Mouse (Mus musculus) small intestine, adult 2 months (tissue): ENCODE data around the gene Rtl3.

Experiments used
- CTCF ChIP-seq: fragments of 200-500 bp; IDR thresholded peaks from 2 replicates; pipeline ENCODE4 v1.5.1; 2012; ENCODE audit warnings: low read depth, mild to moderate bottlenecking, control low read depth, inconsistent platforms, low read length, moderate library complexity, mixed read lengths; ENCODE audit not compliant: insufficient replicate concordance, insufficient read length; ENCODE audit errors: extremely low read depth
- POLR2A ChIP-seq: fragments of 200-500 bp; IDR thresholded peaks from 2 replicates; pipeline ENCODE4 v1.6.1; 2012; ENCODE audit warnings: low read depth, mild to moderate bottlenecking, control low read depth, inconsistent platforms, low read length, moderate library complexity

DNA sequence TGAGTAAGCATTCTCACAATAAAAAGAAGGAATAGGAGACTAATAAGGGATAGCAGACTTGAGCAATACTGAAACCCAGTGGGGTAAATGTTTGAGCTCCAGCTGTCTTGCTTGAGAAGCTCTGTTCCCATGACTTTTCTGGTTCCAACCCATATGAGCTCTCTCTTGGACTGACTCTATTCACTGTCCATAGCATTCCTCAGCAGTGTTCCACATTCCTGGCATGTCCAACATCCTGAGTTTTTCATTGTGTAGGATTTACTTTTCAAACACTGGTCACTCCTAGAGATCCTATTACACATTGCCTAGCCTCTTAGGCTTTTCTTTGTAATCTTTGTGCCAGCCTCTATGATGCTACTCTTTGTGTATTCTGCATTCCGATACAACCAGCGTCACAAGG is 36.1 kb downstream of the Rtl3 start:
- TF ChIP-seq CTCF (no peak), POLR2A (no peak)
